Mouse (Mus musculus) heart, embryonic 15.5 days (tissue): ENCODE results near the gene Grm2. TPM values are rescaled to one million over a fixed set of nuclear protein-coding genes. Genes with fewer than 3 reads are reported as not detected.
A peak's percentile ranks its signal among the peaks of the same experiment; 100 is the strongest.
"Not testable (repeated sequence)": the region's sequence is repeated elsewhere in the genome, so short reads cannot be mapped to it uniquely, and the experiment has no call there.

Experiments used
- ATAC-seq: fragments of 200-750 bp; cut with Nextera tagmentation; replicated peaks from 2 replicates; pipeline ENCODE4 v1.8.0; 2017; ENCODE audit warnings: low read depth, moderate TSS enrichment; ENCODE audit not compliant: insufficient number of reproducible peaks, insufficient read depth, low FRiP score
- H3K27ac ChIP-seq: fragments of 300-500 bp; sonication (generic); 2 replicates; pipeline ENCODE4 v1.5.1; 2015; ENCODE audit warnings: mild to moderate bottlenecking, inconsistent platforms
- H3K27me3 ChIP-seq: fragments of 300-500 bp; sonication (generic); 2 replicates; pipeline ENCODE4 v1.6.1; 2015; ENCODE audit warnings: inconsistent platforms
- H3K36me3 ChIP-seq: fragments of 300-500 bp; sonication (generic); 2 replicates; pipeline ENCODE4 v1.6.1; 2015; ENCODE audit warnings: mild to moderate bottlenecking, inconsistent platforms
- H3K4me1 ChIP-seq: fragments of 300-500 bp; sonication (generic); replicated peaks from 2 replicates; pipeline ENCODE4 v1.6.1; 2015; ENCODE audit warnings: inconsistent platforms
- H3K4me2 ChIP-seq: fragments of 300-500 bp; sonication (generic); 2 replicates; pipeline ENCODE4 v1.6.1; 2015; ENCODE audit warnings: inconsistent platforms, mild to moderate bottlenecking, moderate library complexity
- H3K4me3 ChIP-seq: fragments of 300-500 bp; sonication (generic); 2 replicates; pipeline ENCODE4 v1.5.1; 2015; ENCODE audit warnings: mild to moderate bottlenecking, inconsistent platforms
- H3K9ac ChIP-seq: fragments of 300-500 bp; sonication (generic); 2 replicates; pipeline ENCODE4 v1.6.1; 2015; ENCODE audit warnings: mild to moderate bottlenecking, inconsistent platforms
- H3K9me3 ChIP-seq: fragments of 300-500 bp; sonication (generic); replicated peaks from 2 replicates; pipeline ENCODE4 v1.6.1; 2016; ENCODE audit warnings: inconsistent platforms
- WGBS: fragments of 180-500 bp; shearing (Covaris S2); methylation state at CpG from one replicate; pipeline ENCODE4 v1.1.7; 2015; ENCODE audit warnings: mixed read lengths; 5-methylcytosine and 5-hydroxymethylcytosine counted together
- polyA plus RNA-seq: library from polyadenylated mRNA; unstranded; fragments of >200 nt; fragmentation: Nextera tagmentation; extraction: Ambion mirVana; gene quantifications from 2 replicates; pipeline ENCODE4 v1.2.1, GENCODE M21; 2015

Grm2 gene
- polyA plus RNA-seq, 1 experiment from 2014 or later = not detected

DNA sequence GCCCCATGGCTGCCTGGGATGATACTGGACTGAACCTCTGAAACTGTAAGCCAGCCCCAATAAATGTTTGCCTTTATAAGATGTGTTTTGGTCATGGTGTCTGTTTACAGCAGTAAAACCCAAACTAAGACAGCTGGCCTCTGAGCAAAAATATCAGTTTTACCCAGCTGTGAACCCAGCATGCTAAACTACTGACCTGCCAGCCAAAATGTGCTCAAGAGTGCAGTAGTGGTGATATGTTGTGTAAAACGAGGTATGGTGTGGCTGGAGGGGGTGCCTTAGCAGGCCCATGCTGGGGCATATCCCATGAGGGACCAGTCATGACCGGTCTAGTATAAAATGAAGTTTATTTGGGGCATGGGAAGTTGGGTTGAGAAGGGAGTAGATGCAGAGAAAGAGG is 41.9 kb downstream of the Grm2 start:
- 57% methylated on average over 2 of the region's 2 CpGs for WGBS
- no peak for ATAC-seq
- no peak overlapping the region for H3K4me3 ChIP-seq

GRCm38 (mm10) chr9:106610727-106611126 is 45.2 kb downstream of the Grm2 start:
- no peaks in the 10 kb centered on the region for H3K36me3 ChIP-seq
- no peak overlapping the region for H3K9ac ChIP-seq
- 79% methylated on average over 4 of the region's 4 CpGs for WGBS
- no peaks in the 10 kb centered on the region for H3K4me1 ChIP-seq
- H3K27ac ChIP-seq = no peak overlapping the region
- H3K9me3 ChIP-seq = no peaks in the 10 kb centered on the region
- no peak overlapping the region for H3K4me3 ChIP-seq
- H3K4me2 ChIP-seq = no peak overlapping the region
- 0 out of 2 replicates have a peak, but pooled peaks cover 6% of the 10 kb centered on the region for H3K27me3 ChIP-seq
- no peak for ATAC-seq

More for the DNA sequence above, 41.9 kb downstream of the Grm2 start:
- Histone ChIP-seq H3K27ac (no peak overlapping the region), H3K4me2 (no peak overlapping the region), H3K9ac (no peak overlapping the region), H3K9me3 (no peaks in the 10 kb centered on the region), H3K36me3 (no peaks in the 10 kb centered on the region), H3K27me3 (0 out of 2 replicates have a peak, but pooled peaks cover 6% of the 10 kb centered on the region), H3K4me1 (no peaks in the 10 kb centered on the region)

GRCm38 (mm10) chr9:106600546-106600945 is 55.3 kb downstream of the Grm2 start:
- no peaks in the 10 kb centered on the region for H3K27me3 ChIP-seq
- H3K4me1 ChIP-seq = peaks cover 5% of the 10 kb centered on the region
- no peaks in the 10 kb centered on the region for H3K36me3 ChIP-seq
- H3K9me3 ChIP-seq = no peaks in the 10 kb centered on the region
- no peak overlapping the region for H3K4me2 ChIP-seq
- no peak overlapping the region for H3K9ac ChIP-seq
- 26% methylated on average over 8 of the region's 8 CpGs for WGBS
- no peak for ATAC-seq
- H3K27ac ChIP-seq = no peak overlapping the region
- no peak overlapping the region for H3K4me3 ChIP-seq

DNA sequence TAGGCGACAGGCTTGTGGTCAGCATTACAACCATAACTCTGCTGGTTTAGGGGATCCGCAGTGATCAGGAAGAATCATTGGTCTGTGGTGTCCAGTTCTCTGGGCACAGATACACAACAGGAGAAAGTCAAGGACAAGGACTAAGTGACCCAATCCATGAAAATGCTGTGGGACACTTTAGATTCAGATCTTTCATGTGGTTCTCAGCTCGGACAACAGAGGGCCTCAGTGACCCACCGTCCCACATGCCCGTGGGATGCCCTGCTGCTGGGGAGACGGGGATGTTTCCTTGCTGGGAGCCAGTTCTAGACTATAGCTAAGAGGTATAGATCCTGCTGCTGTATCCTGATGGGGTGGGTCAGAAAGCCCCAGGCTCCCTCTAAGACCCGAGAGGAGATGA is 57.4 kb downstream of the Grm2 start:
- H3K27ac ChIP-seq = no peak overlapping the region
- 32% methylated on average over 7 of the region's 7 CpGs for WGBS
- H3K4me1 ChIP-seq = peaks cover 5% of the 10 kb centered on the region
- no peaks in the 10 kb centered on the region for H3K9me3 ChIP-seq
- ATAC-seq = no peak
- H3K36me3 ChIP-seq = no peaks in the 10 kb centered on the region
- H3K4me2 ChIP-seq = no peak overlapping the region
- H3K27me3 ChIP-seq = no peaks in the 10 kb centered on the region
- no peak overlapping the region for H3K4me3 ChIP-seq
- H3K9ac ChIP-seq = no peak overlapping the region

DNA sequence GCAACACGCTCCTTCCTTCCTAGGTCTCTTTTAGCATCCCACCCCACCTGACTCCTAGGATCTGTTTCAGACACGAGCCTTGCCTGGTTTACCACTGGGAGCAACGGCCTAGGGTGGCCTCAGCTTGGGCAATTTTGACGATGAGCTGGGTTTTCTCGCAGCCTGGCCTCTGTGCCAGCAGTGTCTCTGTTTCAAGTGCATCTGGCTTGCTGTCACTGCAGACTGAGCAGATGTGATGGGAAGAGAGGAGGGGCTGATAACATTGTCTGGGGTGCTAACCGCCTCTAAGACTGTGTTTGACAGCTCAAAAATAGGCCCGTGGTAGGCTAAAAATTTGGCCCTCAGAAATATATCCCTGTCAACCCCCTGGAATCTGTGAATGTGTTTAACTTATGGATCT is 60.0 kb downstream of the Grm2 start:
- H3K4me1 ChIP-seq = peaks cover 5% of the 10 kb centered on the region
- no peaks in the 10 kb centered on the region for H3K27me3 ChIP-seq
- H3K9ac ChIP-seq = no peak overlapping the region
- ATAC-seq = no peak
- no peak overlapping the region for H3K27ac ChIP-seq
- no peaks in the 10 kb centered on the region for H3K36me3 ChIP-seq
- 36% methylated on average over 7 of the region's 7 CpGs for WGBS
- H3K4me3 ChIP-seq = no peak overlapping the region
- H3K4me2 ChIP-seq = no peak overlapping the region
- H3K9me3 ChIP-seq = no peaks in the 10 kb centered on the region

DNA sequence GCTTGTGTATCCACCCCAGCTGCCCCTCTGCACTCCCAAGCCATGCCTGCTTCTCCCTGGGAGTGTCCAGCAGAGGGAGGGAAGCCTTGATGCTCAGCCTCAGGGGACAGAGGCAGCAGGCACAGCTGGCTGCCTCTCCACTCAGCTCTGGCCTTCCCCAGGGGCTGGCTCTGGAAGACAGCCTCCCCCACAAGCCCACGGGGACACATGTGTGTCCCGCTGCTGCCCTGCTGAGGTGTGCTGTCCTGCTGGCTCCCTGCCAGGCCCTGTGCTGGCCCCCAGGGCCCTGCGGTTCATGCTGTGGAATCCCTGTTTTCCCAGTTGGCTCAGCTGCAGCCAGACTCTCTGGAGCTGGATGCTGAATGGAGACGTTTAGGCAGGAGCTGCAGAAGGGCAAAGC is 60.5 kb downstream of the Grm2 start:
- 7% methylated on average over 4 of the region's 4 CpGs for WGBS
- not testable (repeated sequence) for H3K4me1 ChIP-seq, H3K4me3 ChIP-seq, H3K36me3 ChIP-seq, H3K9ac ChIP-seq, H3K27ac ChIP-seq, H3K27me3 ChIP-seq, H3K9me3 ChIP-seq, H3K4me2 ChIP-seq
- ATAC-seq = 0 out of 2 replicates have a peak, but pooled peaks have one; percentile 43

Other genes with a start within 250 kb of the Grm2 start
- 532 and 533 TPM in 2 replicates for gene Rpl29, start 226.6 kb downstream of the Grm2 start, polyA plus RNA-seq
- 25.1 and 28.6 TPM in 2 replicates for gene Acy1, start 217.8 kb downstream of the Grm2 start, polyA plus RNA-seq
- gene Abhd14b, start 208.6 kb downstream of the Grm2 start, polyA plus RNA-seq = 7.0 and 11.0 TPM in 2 replicates
- gene Abhd14a, start 208.4 kb downstream of the Grm2 start, polyA plus RNA-seq = 50.5 and 54.2 TPM in 2 replicates
- 61.8 and 73.2 TPM in 2 replicates for gene Pcbp4, start 202.8 kb downstream of the Grm2 start, polyA plus RNA-seq
- 0.10 and 0.14 TPM in 2 replicates for gene Gpr62, start 190.1 kb downstream of the Grm2 start, polyA plus RNA-seq
- gene Rrp9, start 180.1 kb downstream of the Grm2 start, polyA plus RNA-seq = 24.9 and 34.2 TPM in 2 replicates
- gene Parp3, start 179.1 kb downstream of the Grm2 start, polyA plus RNA-seq = 1.9 and 4.7 TPM in 2 replicates
- not detected in 2 replicates for gene Iqcf1, start 156.1 kb downstream of the Grm2 start, polyA plus RNA-seq
- gene Iqcf5, start 141.5 kb downstream of the Grm2 start, polyA plus RNA-seq = not detected in 2 replicates
- not detected in 2 replicates for gene Iqcf3, start 94.5 kb downstream of the Grm2 start, polyA plus RNA-seq
- not detected in 2 replicates for gene Iqcf4, start 85.1 kb downstream of the Grm2 start, polyA plus RNA-seq
- gene Iqcf6, start 29.5 kb downstream of the Grm2 start, polyA plus RNA-seq = not detected in 2 replicates
- 40.1 and 48.8 TPM in 2 replicates for gene Tex264, start 29.8 kb upstream of the Grm2 start, polyA plus RNA-seq
- gene Rad54l2, start 133.1 kb upstream of the Grm2 start, polyA plus RNA-seq = 3.4 and 4.9 TPM in 2 replicates
- gene Dcaf1, start 165.8 kb upstream of the Grm2 start, polyA plus RNA-seq = 14.1 and 18.1 TPM in 2 replicates
- 3.7 and 7.6 TPM in 2 replicates for gene Rbm15b, start 231.3 kb upstream of the Grm2 start, polyA plus RNA-seq
- gene Manf, start 235.9 kb upstream of the Grm2 start, polyA plus RNA-seq = 188 and 199 TPM in 2 replicates